Mouse (Mus musculus): Measurements from ENCODE around the gene Tdp2.
"Not testable (repeated sequence)": the region's sequence is repeated elsewhere in the genome, so short reads cannot be mapped to it uniquely, and the experiment has no call there.

Gene Tdp2

GRCm38 (mm10) chr13:24824647-24825046 is 6.8 kb upstream of the Tdp2 start:
- in situ Hi-C loops (cut with MboI, MseI) = no loop called here

GRCm38 (mm10) chr13:24825587-24825986 is 5.9 kb upstream of the Tdp2 start:
- in situ Hi-C loops (cut with MboI, MseI) = no loop called here

GRCm38 (mm10) chr13:24826116-24826515 is 5.4 kb upstream of the Tdp2 start:
- in situ Hi-C loops (cut with MboI, MseI) = no loop called here

GRCm38 (mm10) chr13:24830756-24831352 is 625 bp upstream of the Tdp2 start:
- in situ Hi-C loops (cut with MboI, MseI) = no loop called here

GRCm38 (mm10) chr13:24832131-24832810 is 792 bp downstream of the Tdp2 start:
- in situ Hi-C loops (cut with MboI, MseI) = no loop called here

GRCm38 (mm10) chr13:24832811-24833155 is 1.3 kb downstream of the Tdp2 start:
- in situ Hi-C loops (cut with MboI, MseI) = no loop called here

GRCm38 (mm10) chr13:24837765-24838164 is 6.3 kb downstream of the Tdp2 start:
- in situ Hi-C loops (cut with MboI, MseI) = not testable (repeated sequence)

- in situ Hi-C loops (cut with MboI, MseI) = no loop called here
These were observed 8.4 kb downstream of the Tdp2 start for GRCm38 (mm10) chr13:24839831-24840230.

GRCm38 (mm10) chr13:24841702-24842101 is 10.2 kb downstream of the Tdp2 start:
- in situ Hi-C loops (cut with MboI, MseI) = no loop called here

GRCm38 (mm10) chr13:24844983-24845955 is 13.8 kb downstream of the Tdp2 start, which contains the start of gene D130043K22Rik:
Gene D130043K22Rik, plus strand, starts transcription at chr13:24845135.
- in situ Hi-C loops (cut with MboI, MseI) = no loop called here

GRCm38 (mm10) chr13:24849318-24849717 is 17.8 kb downstream of the Tdp2 start:
- in situ Hi-C loops (cut with MboI, MseI) = no loop called here

- in situ Hi-C loops (cut with MboI, MseI) = no loop called here
These were observed 20.5 kb downstream of the Tdp2 start for GRCm38 (mm10) chr13:24851989-24852388.

- in situ Hi-C loops (cut with MboI, MseI) = no loop called here
These were observed 21.1 kb downstream of the Tdp2 start for GRCm38 (mm10) chr13:24852570-24852969.

GRCm38 (mm10) chr13:24859115-24859514 is 27.6 kb downstream of the Tdp2 start:
- in situ Hi-C loops (cut with MboI, MseI) = no loop called here

GRCm38 (mm10) chr13:24861084-24861483 is 29.6 kb downstream of the Tdp2 start:
- in situ Hi-C loops (cut with MboI, MseI) = no loop called here

- in situ Hi-C loops (cut with MboI, MseI) = no loop called here
These were observed 30.5 kb downstream of the Tdp2 start for GRCm38 (mm10) chr13:24862021-24862420.

- in situ Hi-C loops (cut with MboI, MseI) = no loop called here
These were observed 31.0 kb downstream of the Tdp2 start for GRCm38 (mm10) chr13:24862520-24862919.

- in situ Hi-C loops (cut with MboI, MseI) = no loop called here
These were observed 35.2 kb downstream of the Tdp2 start for GRCm38 (mm10) chr13:24866430-24867402.

- in situ Hi-C loops (cut with MboI, MseI) = no loop called here
These were observed 36.3 kb downstream of the Tdp2 start for GRCm38 (mm10) chr13:24867789-24868188.

GRCm38 (mm10) chr13:24868233-24868632 is 36.8 kb downstream of the Tdp2 start:
- in situ Hi-C loops (cut with MboI, MseI) = no loop called here
